Mouse (Mus musculus) forelimb bud, embryonic 11.5 days (tissue): ENCODE measurements around the gene Cox7a2l.

ENCODE experiments used
- DNase-seq: peaks from one replicate; pipeline ENCODE4 v3.0.0-alpha.2; 2012; ENCODE audit warnings: low read depth, low spot score

Gene Cox7a2l

DNA sequence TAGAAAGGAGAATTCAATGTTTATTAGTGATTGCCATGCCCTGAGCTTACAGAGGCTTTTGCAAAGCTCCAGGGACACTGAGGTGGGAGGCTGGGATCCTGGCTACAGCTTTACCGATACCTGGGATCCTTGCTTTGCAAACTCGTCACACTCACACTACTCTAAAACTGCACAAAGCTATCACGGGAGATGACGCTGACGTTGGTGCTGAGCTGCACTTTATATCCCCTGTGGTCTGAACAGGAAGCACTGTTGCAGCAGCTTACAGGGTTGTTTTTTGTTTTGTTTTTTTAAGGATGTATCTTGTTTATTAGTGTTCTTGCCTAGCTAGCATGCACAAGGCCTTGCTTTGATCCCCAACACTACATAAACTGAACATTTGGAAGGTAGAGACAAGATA is 63.5 kb downstream of the Cox7a2l start:
- DNase-seq: no peak

DNA sequence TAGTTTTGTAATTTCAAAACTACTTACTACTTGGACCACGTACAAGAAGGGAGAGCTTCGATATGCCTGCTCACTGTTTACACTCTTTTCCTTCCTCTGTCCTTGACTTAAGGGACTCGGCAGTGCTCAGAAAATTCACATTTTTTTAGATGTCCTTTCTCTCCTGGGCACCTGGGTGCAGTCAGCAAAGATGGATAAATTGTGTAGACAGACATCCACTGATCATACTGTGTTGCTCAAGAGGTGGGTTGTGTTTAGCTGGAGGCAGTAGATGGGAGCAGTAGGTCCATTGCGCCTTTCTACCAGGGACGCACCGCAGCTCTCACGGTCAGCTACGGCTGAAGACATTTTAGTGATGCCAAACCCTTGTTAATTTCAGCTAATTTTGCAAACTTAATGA is 64.7 kb downstream of the Cox7a2l start:
- DNase-seq: no peak
